Mouse (Mus musculus) spleen, adult 2 months (tissue): ENCODE data around the gene Rbpj.

Experiments
- CTCF ChIP-seq: fragments of 200-500 bp; IDR thresholded peaks from 2 replicates; pipeline ENCODE4 v1.5.1; 2011; ENCODE audit warnings: mild to moderate bottlenecking, inconsistent platforms; ENCODE audit not compliant: insufficient read depth, insufficient read length, insufficient replicate concordance; ENCODE audit errors: extremely low read depth
- POLR2A ChIP-seq: fragments of 200-500 bp; IDR thresholded peaks from 2 replicates; pipeline ENCODE4 v1.6.1; 2011; ENCODE audit warnings: low read depth, low read length, inconsistent platforms

GRCm38 (mm10) chr5:53421291-53421690 lies 44.7 kb upstream of the Rbpj start:
- TF ChIP-seq CTCF (no peak), POLR2A (no peak)
